Mouse (Mus musculus) adrenal gland, postnatal 4 days (tissue): ENCODE data around the gene Mrps5. TPM values are rescaled to one million over a fixed set of nuclear protein-coding genes. Genes with fewer than 3 reads are reported as not detected.
"Not testable (repeated sequence)": the region's sequence is repeated elsewhere in the genome, so short reads cannot be mapped to it uniquely, and the experiment has no call there.

Source experiments
- DNase-seq, 2 experiments: peaks; one replicate each; pipeline ENCODE4 v3.0.0; 2021 to 2022; ENCODE audit warnings: low spot score in 2 of 2, mixed read lengths in 2 of 2
- long read RNA-seq, 2 experiments: library from polyadenylated mRNA; stranded (forward); transcript quantifications; one replicate each; pipeline ENCODE4 v2.0.0; 2021
- total RNA-seq, 2 experiments: library from RNA; stranded (reverse); gene quantifications; 2 replicates each; pipeline ENCODE4 v1.2.3; 2021

Mrps5 gene
- total RNA-seq = 100 to 1,000 TPM; 126 to 141 TPM
- long read RNA-seq, experiment 1, full-length matches to known transcripts = 127 of 139 reads
- long read RNA-seq, experiment 1, partial matches to known transcripts = 3 of 139 reads
- long read RNA-seq, experiment 1, other reads (novel, unspliced or antisense) = 9 of 139 reads
- long read RNA-seq, experiment 2, full-length matches to known transcripts = 144 of 165 reads
- long read RNA-seq, experiment 2, partial matches to known transcripts = 14 of 165 reads
- long read RNA-seq, experiment 2, other reads (novel, unspliced or antisense) = 7 of 165 reads

GRCm38 (mm10) chr2:127586694-127587513, at the start of gene Mrps5, which contains the start of gene Zfp661:
Gene Mrps5 (plus strand): TSS chr2:127587222.
Gene Zfp661 (minus strand): TSS chr2:127587094.
- peak; percentile 68 to 75 for DNase-seq

GRCm38 (mm10) chr2:127537548-127537947, 49.5 kb upstream of the Mrps5 start:
- no peak for DNase-seq

GRCm38 (mm10) chr2:127539494-127539893, 47.5 kb upstream of the Mrps5 start:
- no peak for DNase-seq

- no peak for DNase-seq
Observed at GRCm38 (mm10) chr2:127541185-127541584, 45.8 kb upstream of the Mrps5 start, which contains the start of gene Prom2. Gene Prom2 (minus strand): TSS chr2:127541467.

- DNase-seq = no peak
Observed at GRCm38 (mm10) chr2:127541697-127542096, 45.3 kb upstream of the Mrps5 start.

GRCm38 (mm10) chr2:127548342-127549074, 38.5 kb upstream of the Mrps5 start:
- no peak for DNase-seq

GRCm38 (mm10) chr2:127549711-127550110, 37.3 kb upstream of the Mrps5 start:
- DNase-seq = no peak

GRCm38 (mm10) chr2:127550446-127550845, 36.6 kb upstream of the Mrps5 start:
- no peak for DNase-seq

GRCm38 (mm10) chr2:127551078-127551477, 35.9 kb upstream of the Mrps5 start:
- no peak for DNase-seq

GRCm38 (mm10) chr2:127559070-127559966, 27.7 kb upstream of the Mrps5 start:
- DNase-seq = peak; percentile 55 to 67

GRCm38 (mm10) chr2:127573322-127573721, 13.7 kb upstream of the Mrps5 start:
- no peak for DNase-seq

GRCm38 (mm10) chr2:127584436-127584858, 2.6 kb upstream of the Mrps5 start:
- peak; percentile 67 to 84 for DNase-seq

GRCm38 (mm10) chr2:127587514-127587844, 457 bp downstream of the Mrps5 start:
- no peak for DNase-seq

GRCm38 (mm10) chr2:127588897-127589296, 1.9 kb downstream of the Mrps5 start:
- DNase-seq = no peak

- no peak for DNase-seq
Observed at GRCm38 (mm10) chr2:127590204-127590603, 3.2 kb downstream of the Mrps5 start.

- DNase-seq = no peak
Observed at GRCm38 (mm10) chr2:127590840-127591239, 3.8 kb downstream of the Mrps5 start.

GRCm38 (mm10) chr2:127603383-127603782, 16.4 kb downstream of the Mrps5 start:
- not testable (repeated sequence) for DNase-seq

GRCm38 (mm10) chr2:127605203-127605602, 18.2 kb downstream of the Mrps5 start:
- DNase-seq = no peak

GRCm38 (mm10) chr2:127608234-127608633, 21.2 kb downstream of the Mrps5 start:
- no peak for DNase-seq

- no peak for DNase-seq
Observed at GRCm38 (mm10) chr2:127608986-127609385, 22.0 kb downstream of the Mrps5 start.

- DNase-seq = no peak
Observed at GRCm38 (mm10) chr2:127611386-127611785, 24.4 kb downstream of the Mrps5 start.
